In genomic region chr4:88095693-88096092, GRCm38 (mm10) we compare ENCODE assay signal across 20 mouse cellular contexts. TPM values are rescaled to one million over a fixed set of nuclear protein-coding genes. Genes with fewer than 3 reads are reported as not detected.
DNase-seq lines count a peak whose midpoint lies in the region; ATAC-seq and TF ChIP-seq lines count a peak whose summit lies in the region.
"Had no signal": no experiment of that assay in that cellular context is flagged by ENCODE, and none has a peak within 500 bp of the region (broad histone marks: within the 10 kb centered on the region; RNA-seq: fewer than 3 reads in every experiment).

No protein-coding gene starts in this region.

- no peak for TF ChIP-seq CTCF in lung, embryonic 14.5 days (IDR thresholded peaks at IDR 0.05; ENCODE audit: low read depth)

- no peaks in the 10 kb centered on the region for H3K4me1 ChIP-seq in lung, embryonic 14.5 days (ENCODE audit: insufficient read depth)
- H3K4me1 ChIP-seq in liver, embryonic 13.5 days (replicated peaks) = peaks cover 25% of the 10 kb centered on the region
- H3K4me1 ChIP-seq in intestine, embryonic 15.5 days (replicated peaks) = no peaks in the 10 kb centered on the region

- no peaks in the 10 kb centered on the region for H3K36me3 ChIP-seq in lung, embryonic 14.5 days (ENCODE audit: insufficient read depth)
- H3K36me3 ChIP-seq in liver, embryonic 13.5 days = no peaks in the 10 kb centered on the region
- no peaks in the 10 kb centered on the region for H3K36me3 ChIP-seq in intestine, embryonic 15.5 days
- H3K36me3 ChIP-seq: embryonic facial prominence, embryonic 15.5 days; forebrain, embryonic 10.5 days; limb, embryonic 15.5 days; midbrain, embryonic 15.5 days had no signal

- no peaks in the 10 kb centered on the region for H3K9me3 ChIP-seq in lung, embryonic 14.5 days (ENCODE audit: low read depth, low read length)
- no peaks in the 10 kb centered on the region for H3K9me3 ChIP-seq in liver, embryonic 13.5 days (replicated peaks)
- no peaks in the 10 kb centered on the region for H3K9me3 ChIP-seq in intestine, embryonic 15.5 days
- H3K9me3 ChIP-seq: embryonic facial prominence, embryonic 15.5 days; forebrain, embryonic 10.5 days; limb, embryonic 15.5 days; midbrain, embryonic 15.5 days had no signal

- no peak overlapping the region for H3K9ac ChIP-seq in lung, embryonic 14.5 days
- H3K9ac ChIP-seq in liver, embryonic 13.5 days = no peak overlapping the region
- no peak overlapping the region for H3K9ac ChIP-seq in intestine, embryonic 15.5 days

- no peak for ATAC-seq in lung, embryonic 14.5 days (ENCODE audit: insufficient read depth)
- ATAC-seq in liver, embryonic 13.5 days (ENCODE audit: low read depth) = no peak
- no peak for ATAC-seq in intestine, embryonic 15.5 days

- WGBS in lung, embryonic 14.5 days = 80% methylated on average over 2 of the region's 2 CpGs
- WGBS in liver, embryonic 13.5 days (ENCODE audit: insufficient replicate concordance) = 44% methylated on average over 2 of the region's 2 CpGs
- WGBS in intestine, embryonic 15.5 days = 79% methylated on average over 2 of the region's 2 CpGs

- no peak overlapping the region for H3K27ac ChIP-seq in lung, embryonic 14.5 days (ENCODE audit: low read depth)
- H3K27ac ChIP-seq in liver, embryonic 13.5 days = no peak overlapping the region
- no peak overlapping the region for H3K27ac ChIP-seq in intestine, embryonic 15.5 days
- H3K27ac ChIP-seq: embryonic facial prominence, embryonic 15.5 days; limb, embryonic 15.5 days; midbrain, embryonic 15.5 days had no signal

- no peak overlapping the region for H3K4me2 ChIP-seq in lung, embryonic 14.5 days
- H3K4me2 ChIP-seq in liver, embryonic 13.5 days = 0 out of 2 replicates have a peak overlapping the region, but pooled peaks have one; percentile 23
- no peak overlapping the region for H3K4me2 ChIP-seq in intestine, embryonic 15.5 days (replicated peaks)

- no peaks in the 10 kb centered on the region for H3K27me3 ChIP-seq in lung, embryonic 14.5 days (ENCODE audit: insufficient read depth, low read length)
- no peaks in the 10 kb centered on the region for H3K27me3 ChIP-seq in liver, embryonic 13.5 days
- H3K27me3 ChIP-seq in intestine, embryonic 15.5 days (replicated peaks) = no peaks in the 10 kb centered on the region
- H3K27me3 ChIP-seq: embryonic facial prominence, embryonic 15.5 days; limb, embryonic 15.5 days; midbrain, embryonic 15.5 days had no signal

- H3K4me3 ChIP-seq in lung, embryonic 14.5 days (ENCODE audit: low read depth, low read length) = no peak overlapping the region
- H3K4me3 ChIP-seq in liver, embryonic 13.5 days (replicated peaks) = no peak overlapping the region
- H3K4me3 ChIP-seq in intestine, embryonic 15.5 days (replicated peaks) = no peak overlapping the region

- peak; percentile 15 for DNase-seq in lung, embryonic 14.5 days
- no peak for DNase-seq in lung, postnatal 10 days
- DNase-seq in 3T3-L1 (ENCODE audit: low read depth, low spot score) = peak; percentile 50
- DNase-seq in A20 (ENCODE audit: low read depth, low spot score) = peak; percentile 51
- no peak for DNase-seq in liver, embryonic 13.5 days
- no peak for DNase-seq in cerebellum, adult 18-20 months
- DNase-seq: adrenal gland, postnatal 36 days; cerebellum, adult 8-10 months; gastrocnemius, adult 2 months; heart, adult 18-20 months; heart, postnatal 4 days; kidney, adult 11 months; kidney, postnatal 14 days; spleen, adult 18-20 months; thymus, adult 18-20 months had no signal

RNA-seq across cellular contexts. Expression of gene Focad, which starts 1.3 kb away (rescaled TPM):
- 20.8 and 21.7 TPM in 2 replicates for polyA plus RNA-seq in lung, embryonic 14.5 days (2014; fragmentation: Nextera tagmentation; extraction: Ambion mirVana)
- 7.2 and 10.0 TPM in 2 replicates for polyA plus RNA-seq in liver, embryonic 13.5 days (2015; fragmentation: Nextera tagmentation; extraction: Ambion mirVana)
- 11.4 and 13.3 TPM in 2 replicates for polyA plus RNA-seq in intestine, embryonic 15.5 days (2015; fragmentation: Nextera tagmentation; extraction: Ambion mirVana)

Comparison
In these comparisons a context has a peak if more than half of its experiments do, and no peak if none do; other contexts are left out.
1. DNase-seq: peak in lung, embryonic 14.5 days (single experiment), 3T3-L1 (single experiment) and A20 (single experiment); none in lung, postnatal 10 days (single experiment), liver, embryonic 13.5 days (single experiment) and cerebellum, adult 18-20 months (0 of 2).